Mouse (Mus musculus) ES-E14 (cell line): ENCODE data around the gene Kat6b. TPM values are rescaled to one million over a fixed set of nuclear protein-coding genes. Genes with fewer than 3 reads are reported as not detected.

ENCODE experiments used
- DNase-seq: peaks from one replicate; pipeline ENCODE4 v3.0.0-alpha.2; 2013; ENCODE audit warnings: low read depth, low spot score
- H3K27ac ChIP-seq: 2 replicates; pipeline ENCODE4 v1.5.1; 2012; ENCODE audit warnings: low read depth, mild to moderate bottlenecking, low read length, moderate library complexity, mixed read lengths; ENCODE audit not compliant: poor library complexity, insufficient read depth, severe bottlenecking
- H3K36me3 ChIP-seq: 2 replicates; pipeline ENCODE4 v1.6.1; 2012; ENCODE audit warnings: mild to moderate bottlenecking, low read length, moderate library complexity, mixed read lengths; ENCODE audit not compliant: control insufficient read depth, poor library complexity, insufficient read depth, severe bottlenecking
- H3K4me1 ChIP-seq, 2 experiments: fragments of 150-350 bp in 1 of 2; sonication (generic) in 1 of 2; 2 replicates each; pipeline ENCODE4 v1.6.1; 2012; ENCODE audit warnings: low read length in 2 of 2, mild to moderate bottlenecking in 1 of 2, mixed read lengths in 1 of 2; ENCODE audit not compliant: control insufficient read depth in 2 of 2, insufficient read depth in 2 of 2, poor library complexity in 1 of 2
- H3K4me3 ChIP-seq, 2 experiments: fragments of 150-350 bp in 1 of 2; sonication (generic) in 1 of 2; 2 replicates each; pipeline ENCODE4 v1.5.1; 2012; ENCODE audit warnings: low read length in 2 of 2, low read depth in 1 of 2, mild to moderate bottlenecking in 1 of 2, mixed read lengths in 1 of 2; ENCODE audit not compliant: insufficient read depth in 1 of 2, poor library complexity in 1 of 2, severe bottlenecking in 1 of 2
- H3K9ac ChIP-seq: 2 replicates; pipeline ENCODE4 v1.6.1; 2012; ENCODE audit warnings: low read depth, mild to moderate bottlenecking, low read length, mixed read lengths; ENCODE audit not compliant: poor library complexity, insufficient read depth, severe bottlenecking
- H3K9me3 ChIP-seq: fragments of 150-350 bp; sonication (generic); 2 replicates; pipeline ENCODE4 v1.6.1; 2012; ENCODE audit warnings: low read depth, mild to moderate bottlenecking, low read length; ENCODE audit not compliant: control insufficient read depth, insufficient read depth
- CHD2 ChIP-seq: IDR thresholded peaks from 2 replicates; pipeline ENCODE4 v1.6.1; 2014; ENCODE audit warnings: mild to moderate bottlenecking, low read depth, low read length, inconsistent platforms
- HCFC1 ChIP-seq: IDR thresholded peaks from 2 replicates; pipeline ENCODE4 v1.6.1; 2012; ENCODE audit warnings: low read length, inconsistent platforms, borderline replicate concordance; ENCODE audit not compliant: insufficient read depth
- MAFK ChIP-seq: IDR thresholded peaks from 2 replicates; pipeline ENCODE4 v1.6.1; 2014; ENCODE audit warnings: mild to moderate bottlenecking, low read depth, low read length, inconsistent platforms; ENCODE audit not compliant: insufficient read depth
- ZC3H11A ChIP-seq: IDR thresholded peaks from 2 replicates; pipeline ENCODE4 v1.6.1; 2012; ENCODE audit warnings: low read depth, mild to moderate bottlenecking, inconsistent platforms, low read length, borderline replicate concordance
- ZNF384 ChIP-seq: IDR thresholded peaks from 2 replicates; pipeline ENCODE4 v1.6.1; 2012; ENCODE audit warnings: low read depth, low read length, inconsistent platforms
- in situ Hi-C, 2 experiments: fragments of 600-800 bp; cut with MboI; formaldehyde crosslinking; loops; one replicate each; pipeline ENCODE4 v1.15.1; 2025; ENCODE audit warnings: low sequenced_read_pairs in 2 of 2, inconsistent platforms in 1 of 2; ENCODE audit not compliant: unreplicated experiment in 2 of 2
- total RNA-seq: library from RNA; depleted of rRNA; stranded (reverse); fragments of 300-350 nt; gene quantifications from 2 replicates; pipeline ENCODE4 v1.2.3, GENCODE M21; 2012

The Kat6b gene
- total RNA-seq, 1 experiment = 172 TPM

GRCm38 (mm10) chr14:21607686-21608085 is 126.5 kb downstream of the Kat6b start:
- Histone ChIP-seq H3K9me3 (no peaks in the 10 kb centered on the region), H3K36me3 (peaks cover 6% of the 10 kb centered on the region), H3K9ac (no peak overlapping the region), H3K4me3 (no peak overlapping the region), H3K27ac (no peak overlapping the region), H3K4me1 (peaks cover 0 to 7% of the 10 kb centered on the region in 2 experiments; a peak in 2 of 4 replicates)
- in situ Hi-C loops = no loop called here
- TF ChIP-seq CHD2 = no peak
- no peak for DNase-seq

- TF ChIP-seq MAFK (no peak), HCFC1 (no peak), CHD2 (no peak), ZNF384 (no peak), ZC3H11A (no peak)
- H3K27ac ChIP-seq = no peak overlapping the region
Measured at GRCm38 (mm10) chr14:21608886-21609285, 127.7 kb downstream of the Kat6b start.

GRCm38 (mm10) chr14:21610224-21610623 is 129.0 kb downstream of the Kat6b start:
- no peak overlapping the region for H3K4me3 ChIP-seq
- in situ Hi-C loops = no loop called here
- no peaks in the 10 kb centered on the region for H3K9me3 ChIP-seq
- H3K36me3 ChIP-seq = peaks cover 14% of the 10 kb centered on the region
- H3K27ac ChIP-seq = no peak overlapping the region
- no peak overlapping the region for H3K9ac ChIP-seq
- H3K4me1 ChIP-seq = peaks cover 0 to 5% of the 10 kb centered on the region in 2 experiments; a peak in 2 of 4 replicates
- peak; percentile 66 for DNase-seq
- TF ChIP-seq MAFK (no peak), ZC3H11A (0 out of 2 replicates have a peak, but pooled peaks have one; percentile 16)

More at GRCm38 (mm10) chr14:21608886-21609285, 127.7 kb downstream of the Kat6b start:
- in situ Hi-C loops = no loop called here
- no peaks in the 10 kb centered on the region for H3K9me3 ChIP-seq
- peaks cover 0 to 7% of the 10 kb centered on the region in 2 experiments; a peak in 2 of 4 replicates for H3K4me1 ChIP-seq
- peaks cover 10% of the 10 kb centered on the region for H3K36me3 ChIP-seq
- DNase-seq = no peak
- H3K4me3 ChIP-seq = no peak overlapping the region
- H3K9ac ChIP-seq = no peak overlapping the region

GRCm38 (mm10) chr14:21613031-21613430 is 131.8 kb downstream of the Kat6b start:
- Histone ChIP-seq H3K4me3 (no peak overlapping the region), H3K27ac (no peak overlapping the region), H3K9ac (no peak overlapping the region), H3K9me3 (no peaks in the 10 kb centered on the region), H3K36me3 (peaks cover 18% of the 10 kb centered on the region), H3K4me1 (peaks cover 0 to 3% of the 10 kb centered on the region in 2 experiments; a peak in 2 of 4 replicates)
- in situ Hi-C loops = no loop called here
- TF ChIP-seq ZNF384 (no peak), CHD2 (no peak), ZC3H11A (no peak), MAFK (no peak), HCFC1 (no peak)
- DNase-seq = no peak

- Histone ChIP-seq H3K9me3 (no peaks in the 10 kb centered on the region), H3K9ac (no peak overlapping the region), H3K4me1 (peaks cover 0 to 3% of the 10 kb centered on the region in 2 experiments; a peak in 2 of 4 replicates), H3K4me3 (no peak overlapping the region), H3K36me3 (peaks cover 25% of the 10 kb centered on the region), H3K27ac (no peak overlapping the region)
- TF ChIP-seq HCFC1 (no peak), ZNF384 (no peak), ZC3H11A (no peak), MAFK (no peak), CHD2 (no peak)
- no peak for DNase-seq
- in situ Hi-C loops = no loop called here
Measured at GRCm38 (mm10) chr14:21614103-21614502, 132.9 kb downstream of the Kat6b start.
